Comparison of ENCODE assay signal across 15 mouse cellular contexts in genomic region chr15:7694037-7694436, GRCm38 (mm10).
"Had no signal": no experiment of that assay in that cellular context is flagged by ENCODE, and none has a peak within 500 bp of the region (broad histone marks: within the 10 kb centered on the region; RNA-seq: fewer than 3 reads in every experiment).

No protein-coding gene starts in this region.

- DNase-seq: liver, postnatal 0 days; lung, adult 2 months; lung, postnatal 14 days; lung, postnatal 36 days; right cerebral cortex, postnatal 25 days; right cerebral cortex, postnatal 4 days; spleen, adult 18-20 months; thymus, adult 18-20 months; thymus, postnatal 14 days; thymus, postnatal 36 days had no signal

- H3K27me3 ChIP-seq: lung, embryonic 15.5 days; megakaryocyte, embryonic 14.5 days; midbrain, embryonic 13.5 days; midbrain, embryonic 15.5 days; neural tube, embryonic 12.5 days had no signal

- H3K4me3 ChIP-seq: lung, embryonic 15.5 days; megakaryocyte, embryonic 14.5 days; midbrain, embryonic 13.5 days; midbrain, embryonic 15.5 days; neural tube, embryonic 12.5 days had no signal

- H3K36me3 ChIP-seq: lung, embryonic 15.5 days; midbrain, embryonic 13.5 days; midbrain, embryonic 15.5 days; neural tube, embryonic 12.5 days had no signal
